ENCODE assay signal across 8 mouse cellular contexts in the genomic region with DNA sequence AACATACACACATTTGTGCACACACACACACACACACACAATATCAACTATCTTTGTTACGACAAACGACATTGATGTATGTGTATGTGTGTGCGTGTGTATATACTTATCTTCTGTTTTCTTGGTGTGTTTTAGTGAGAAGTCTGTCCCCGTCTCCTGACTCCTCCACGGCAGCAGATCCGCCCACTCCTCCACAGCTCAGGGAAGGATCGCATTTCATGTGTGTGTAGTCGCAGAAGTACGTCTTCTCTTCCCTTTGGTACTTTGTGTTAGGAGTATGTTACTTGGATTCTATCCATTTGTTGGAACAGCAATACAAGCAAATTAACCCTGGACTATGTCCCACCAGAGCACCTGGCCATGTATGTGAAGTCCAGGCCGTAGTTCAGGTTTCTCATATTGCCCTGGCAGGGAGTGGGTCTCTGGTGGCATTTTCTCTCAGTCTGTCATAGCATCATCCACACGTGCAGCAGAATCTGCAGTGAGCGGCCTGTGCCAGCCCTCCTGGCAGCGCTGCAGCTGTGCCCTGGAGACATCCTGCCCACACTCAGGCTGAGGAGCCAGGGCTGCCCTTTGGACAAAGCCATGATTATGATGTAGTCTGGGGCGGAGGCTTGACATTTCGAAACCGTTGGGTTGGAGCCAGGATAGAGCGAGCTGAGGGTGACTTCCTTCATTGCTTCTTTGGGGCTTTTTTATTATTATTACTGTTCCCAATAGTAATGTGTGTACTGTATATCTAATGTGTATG. TPM values are rescaled to one million over a fixed set of nuclear protein-coding genes. Genes with fewer than 3 reads are reported as not detected.
A peak's percentile ranks its signal among the peaks of the same experiment; 100 is the strongest.
DNase-seq lines count a peak whose midpoint lies in the region; ATAC-seq and TF ChIP-seq lines count a peak whose summit lies in the region.

No protein-coding gene starts in this region.

- 80% methylated on average over 17 of the region's 17 CpGs for WGBS in forebrain, embryonic 16.5 days
- WGBS in forebrain, embryonic 15.5 days: 88% methylated on average over 17 of the region's 17 CpGs
- 46% methylated on average over 17 of the region's 17 CpGs for WGBS in lung, postnatal 0 days

- H3K9me3 ChIP-seq in forebrain, embryonic 16.5 days (ENCODE audit: control insufficient read depth, low read length): no peaks in the 10 kb centered on the region
- no peaks in the 10 kb centered on the region for H3K9me3 ChIP-seq in forebrain, embryonic 15.5 days
- H3K9me3 ChIP-seq in lung, postnatal 0 days (ENCODE audit: low read length): no peaks in the 10 kb centered on the region

- H3K27me3 ChIP-seq in forebrain, embryonic 16.5 days (replicated peaks; ENCODE audit: control insufficient read depth, insufficient read depth, low read length): no peaks in the 10 kb centered on the region
- no peaks in the 10 kb centered on the region for H3K27me3 ChIP-seq in forebrain, embryonic 15.5 days
- H3K27me3 ChIP-seq in lung, postnatal 0 days (replicated peaks; ENCODE audit: insufficient read depth, low read length): no peaks in the 10 kb centered on the region

- no peak overlapping the region for H3K4me2 ChIP-seq in forebrain, embryonic 16.5 days (ENCODE audit: low read length)
- no peak overlapping the region for H3K4me2 ChIP-seq in forebrain, embryonic 15.5 days (replicated peaks)
- H3K4me2 ChIP-seq in lung, postnatal 0 days (replicated peaks; ENCODE audit: low read depth, low read length): no peak overlapping the region

- DNase-seq in brain, adult 2 months (ENCODE audit: low read depth, low spot score): peak; percentile 88
- DNase-seq in gastrocnemius, postnatal 14 days: peak; percentile 74
- peak; percentile 31 to 55 for DNase-seq in kidney, postnatal 4 days
- DNase-seq in lung, postnatal 0 days (ENCODE audit: low spot score): peak; percentile 68
- peak; percentile 55 for DNase-seq in testis, postnatal 10 days (ENCODE audit: low spot score)
- DNase-seq in thymus, postnatal 36 days: no peak

- no peak overlapping the region for H3K4me3 ChIP-seq in forebrain, embryonic 16.5 days (replicated peaks; ENCODE audit: low read length)
- no peak overlapping the region for H3K4me3 ChIP-seq in forebrain, embryonic 15.5 days
- no peak overlapping the region for H3K4me3 ChIP-seq in lung, postnatal 0 days (ENCODE audit: low read depth, low read length)

- H3K36me3 ChIP-seq in forebrain, embryonic 16.5 days (ENCODE audit: control insufficient read depth, insufficient read depth): peaks cover 20% of the 10 kb centered on the region
- peaks cover 59% of the 10 kb centered on the region for H3K36me3 ChIP-seq in forebrain, embryonic 15.5 days
- H3K36me3 ChIP-seq in lung, postnatal 0 days (ENCODE audit: insufficient read depth, low read length): peaks cover 18% of the 10 kb centered on the region

- peak; percentile 39 for ATAC-seq in forebrain, embryonic 16.5 days
- ATAC-seq in forebrain, embryonic 15.5 days (replicated peaks): no peak
- peak; percentile 84 for ATAC-seq in lung, postnatal 0 days

- no peak for TF ChIP-seq CTCF in lung, postnatal 0 days (IDR thresholded peaks at IDR 0.05)

- no peak overlapping the region for H3K27ac ChIP-seq in forebrain, embryonic 16.5 days (ENCODE audit: low read length)
- no peak overlapping the region for H3K27ac ChIP-seq in forebrain, embryonic 15.5 days (replicated peaks)
- H3K27ac ChIP-seq in lung, postnatal 0 days (ENCODE audit: low read length): no peak overlapping the region

- no peak for TF ChIP-seq EP300 in lung, postnatal 0 days (IDR thresholded peaks at IDR 0.05)

- no peaks in the 10 kb centered on the region for H3K4me1 ChIP-seq in forebrain, embryonic 16.5 days (replicated peaks; ENCODE audit: control insufficient read depth, insufficient read depth, low read length)
- H3K4me1 ChIP-seq in forebrain, embryonic 15.5 days: no peaks in the 10 kb centered on the region
- H3K4me1 ChIP-seq in lung, postnatal 0 days (ENCODE audit: insufficient read depth, low read depth, low read length): peaks cover 4% of the 10 kb centered on the region; the same call in 1 of the 2 replicates

- intact Hi-C loops in gastrocnemius, postnatal 14 days (cut with DNase I; ENCODE audit: low total_unique reads): no loop called here

- H3K9ac ChIP-seq in forebrain, embryonic 16.5 days (replicated peaks; ENCODE audit: low read depth, low read length): no peak overlapping the region
- no peak overlapping the region for H3K9ac ChIP-seq in forebrain, embryonic 15.5 days (replicated peaks)
- no peak overlapping the region for H3K9ac ChIP-seq in lung, postnatal 0 days (replicated peaks; ENCODE audit: low read depth)

RNA-seq across cellular contexts. Expression of a gene that starts 28.9 kb away (rescaled TPM):
- 6.5 TPM in 2 replicates for polyA plus RNA-seq in forebrain, embryonic 16.5 days (2015; fragmentation: Nextera tagmentation; extraction: Ambion mirVana)
- polyA plus RNA-seq in forebrain, embryonic 15.5 days (2015; fragmentation: Nextera tagmentation; extraction: Ambion mirVana): 7.5 and 9.0 TPM in 2 replicates
- 10 to 100 TPM; 29.9 to 32.0 TPM for total RNA-seq in gastrocnemius, postnatal 14 days (2021)
- 7.6 and 9.9 TPM in 2 replicates for polyA plus RNA-seq in lung, postnatal 0 days (2015; fragmentation: Nextera tagmentation; extraction: Ambion mirVana)

Comparison
In these comparisons a context has a peak if more than half of its experiments do, and no peak if none do; other contexts are left out.
1. DNase-seq: peak in brain, adult 2 months (single experiment), gastrocnemius, postnatal 14 days (single experiment), kidney, postnatal 4 days (2 of 2), lung, postnatal 0 days (single experiment) and testis, postnatal 10 days (single experiment); none in thymus, postnatal 36 days (0 of 2).